Mouse (Mus musculus) CH12.LX (cell line): ENCODE data around the gene Ush2a. TPM values are rescaled to one million over a fixed set of nuclear protein-coding genes. Genes with fewer than 3 reads are reported as not detected.

ENCODE experiments used
- DNase-seq: peaks from one replicate; pipeline ENCODE4 v3.0.0-alpha.2; 2013; ENCODE audit errors: extremely low read depth
- H3K27ac ChIP-seq: 2 replicates; pipeline ENCODE4 v1.5.1; 2012; ENCODE audit warnings: low read depth, mild to moderate bottlenecking, control low read depth, moderate library complexity; ENCODE audit not compliant: insufficient read depth
- H3K27me3 ChIP-seq: replicated peaks from 2 replicates; pipeline ENCODE3; 2012; ENCODE audit warnings: inconsistent platforms
- H3K36me3 ChIP-seq, 2 experiments: replicated peaks in 1 of 2; 2 replicates each; pipeline versions ENCODE3 to v1.6.1; 2012; ENCODE audit warnings: inconsistent platforms in 1 of 2, low read length in 1 of 2, mild to moderate bottlenecking in 1 of 2, mixed read lengths in 1 of 2, moderate library complexity in 1 of 2; ENCODE audit not compliant: control insufficient read depth in 1 of 2, insufficient read depth in 1 of 2
- H3K4me1 ChIP-seq, 2 experiments: 2 replicates each; pipeline ENCODE4 v1.6.1; 2012; ENCODE audit warnings: inconsistent platforms in 1 of 2, moderate library complexity in 1 of 2; ENCODE audit not compliant: insufficient read depth in 2 of 2, control insufficient read depth in 1 of 2
- H3K4me2 ChIP-seq: 2 replicates; pipeline ENCODE4 v1.6.1; 2012; ENCODE audit warnings: low read depth, mild to moderate bottlenecking, control low read depth; ENCODE audit not compliant: poor library complexity, insufficient read depth, severe bottlenecking
- H3K4me3 ChIP-seq, 3 experiments: fragments of 150-350 bp in 1 of 3; sonication (generic) in 1 of 3; replicated peaks in 1 of 3; 2 replicates each; pipeline versions ENCODE3 to v1.5.1; 2011 to 2012; ENCODE audit warnings: low read depth in 2 of 3, low read length in 2 of 3, mild to moderate bottlenecking in 2 of 3, moderate library complexity in 2 of 3, control low read depth in 1 of 3, improper control_type of control experiment in 1 of 3, inconsistent platforms in 1 of 3, mixed read lengths in 1 of 3; ENCODE audit not compliant: poor library complexity in 1 of 3
- H3K79me2 ChIP-seq: replicated peaks from 2 replicates; pipeline ENCODE4 v1.6.1; 2012; ENCODE audit warnings: mild to moderate bottlenecking, moderate library complexity; ENCODE audit not compliant: control insufficient read depth, poor library complexity, insufficient read depth, severe bottlenecking; ENCODE audit errors: extremely low read depth
- H3K9ac ChIP-seq: 2 replicates; pipeline ENCODE4 v1.6.1; 2012; ENCODE audit warnings: low read depth, mild to moderate bottlenecking, control low read depth, moderate library complexity; ENCODE audit not compliant: insufficient read depth
- H3K9me3 ChIP-seq: replicated peaks from 2 replicates; pipeline ENCODE3; 2012; ENCODE audit warnings: low read length, inconsistent platforms, mixed read lengths
- CTCF ChIP-seq, 2 experiments: IDR thresholded peaks in 1 of 2; conservative IDR thresholded peaks in 1 of 2; 2 replicates each; pipeline ENCODE4 v1.5.1; 2011 to 2012; ENCODE audit warnings: low read depth in 2 of 2, low read length in 2 of 2, improper control_type of control experiment in 1 of 2, inconsistent platforms in 1 of 2, mild to moderate bottlenecking in 1 of 2, moderate library complexity in 1 of 2
- EP300 ChIP-seq: IDR thresholded peaks from 2 replicates; pipeline ENCODE4 v1.6.1; 2011; ENCODE audit warnings: low read length, improper control_type of control experiment
- JUND ChIP-seq: conservative IDR thresholded peaks from 2 replicates; pipeline ENCODE4 v1.6.1; 2011; ENCODE audit warnings: low read depth, low read length, improper control_type of control experiment
- MAX ChIP-seq: IDR thresholded peaks from 2 replicates; pipeline ENCODE4 v1.6.1; 2011; ENCODE audit warnings: low read length, improper control_type of control experiment
- MAZ ChIP-seq: IDR thresholded peaks from 2 replicates; pipeline ENCODE4 v1.6.1; 2012; ENCODE audit warnings: low read depth, mild to moderate bottlenecking, inconsistent platforms, low read length, improper control_type of control experiment, moderate library complexity
- MXI1 ChIP-seq: IDR thresholded peaks from 2 replicates; pipeline ENCODE4 v1.6.1; 2011; ENCODE audit warnings: mild to moderate bottlenecking, low read depth, low read length, improper control_type of control experiment
- SMC3 ChIP-seq: IDR thresholded peaks from 2 replicates; pipeline ENCODE4 v1.6.1; 2011; ENCODE audit warnings: low read depth, low read length, improper control_type of control experiment
- USF1 ChIP-seq: IDR thresholded peaks from 2 replicates; pipeline ENCODE4 v1.6.1; 2014; ENCODE audit warnings: low read depth, mild to moderate bottlenecking, inconsistent platforms, low read length, improper control_type of control experiment
- ZC3H11A ChIP-seq: IDR thresholded peaks from 2 replicates; pipeline ENCODE4 v1.6.1; 2012; ENCODE audit warnings: low read depth, mild to moderate bottlenecking, inconsistent platforms, low read length, improper control_type of control experiment
- dilution Hi-C: fragments of 300-500 bp; cut with MboI; formaldehyde crosslinking; loops from 2 replicates; pipeline ENCODE4 v1.14.3; 2020; ENCODE audit warnings: low sequenced_read_pairs; ENCODE audit not compliant: extremely low pct_unique_long_range_greater_than_20kb, extremely low pct_ligation_motif_present
- in situ Hi-C: fragments of 300-500 bp; cut with MboI; formaldehyde crosslinking; loops from 3 replicates; pipeline ENCODE4 v1.14.3; 2019; ENCODE audit warnings: low sequenced_read_pairs, low pct_ligation_motif_present, low pct_unique_long_range_greater_than_20kb, mixed read lengths
- polyA plus RNA-seq: library from polyadenylated mRNA; unstranded; fragments of >175 nt; gene quantifications from 2 replicates; pipeline ENCODE4 v1.2.1, GENCODE M21; 2012; ENCODE audit warnings: low read depth; ENCODE audit not compliant: insufficient read length
- total RNA-seq, 2 experiments: library from RNA; depleted of rRNA; stranded (reverse); fragments of 300-350 nt in 1 of 2; fragments of >200 nt in 1 of 2; gene quantifications; 2 replicates each; pipeline ENCODE4 v1.2.3; 2012 to 2014

Gene Ush2a
- total and polyA plus RNA-seq, 3 experiments = not detected

DNA sequence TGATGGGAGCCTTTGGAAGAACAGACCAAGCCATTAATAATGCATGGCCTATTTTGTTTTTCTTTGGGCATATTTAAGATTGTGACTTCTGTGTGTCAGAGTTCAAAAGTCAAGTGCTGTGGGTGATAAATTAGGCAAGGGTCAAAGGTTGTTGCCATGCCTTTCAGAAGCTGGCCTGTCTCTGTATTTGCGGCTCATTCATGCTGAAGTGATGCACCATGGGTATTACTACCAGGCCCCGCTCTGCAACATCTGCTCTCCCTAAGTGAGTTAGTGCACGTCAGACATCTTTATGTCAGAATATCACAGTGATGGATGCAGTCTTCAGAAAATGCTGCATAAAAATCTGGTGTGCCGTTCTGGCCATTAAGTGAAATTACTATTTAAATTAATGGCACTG is 544.0 kb downstream of the Ush2a start:
- no peaks in the 10 kb centered on the region for H3K4me1 ChIP-seq
- no peaks in the 10 kb centered on the region for H3K36me3 ChIP-seq
- in situ Hi-C loops (no loop called here), dilution Hi-C loops (no loop called here)
- peaks cover 60% of the 10 kb centered on the region for H3K9me3 ChIP-seq
- DNase-seq = no peak
- no peak overlapping the region for H3K4me2 ChIP-seq
- no peak overlapping the region for H3K4me3 ChIP-seq
- no peak overlapping the region for H3K27ac ChIP-seq
- no peaks in the 10 kb centered on the region for H3K27me3 ChIP-seq
- TF ChIP-seq MXI1 (no peak), JUND (no peak), ZC3H11A (no peak)
- no peak overlapping the region for H3K9ac ChIP-seq
- H3K79me2 ChIP-seq = no peaks in the 10 kb centered on the region

DNA sequence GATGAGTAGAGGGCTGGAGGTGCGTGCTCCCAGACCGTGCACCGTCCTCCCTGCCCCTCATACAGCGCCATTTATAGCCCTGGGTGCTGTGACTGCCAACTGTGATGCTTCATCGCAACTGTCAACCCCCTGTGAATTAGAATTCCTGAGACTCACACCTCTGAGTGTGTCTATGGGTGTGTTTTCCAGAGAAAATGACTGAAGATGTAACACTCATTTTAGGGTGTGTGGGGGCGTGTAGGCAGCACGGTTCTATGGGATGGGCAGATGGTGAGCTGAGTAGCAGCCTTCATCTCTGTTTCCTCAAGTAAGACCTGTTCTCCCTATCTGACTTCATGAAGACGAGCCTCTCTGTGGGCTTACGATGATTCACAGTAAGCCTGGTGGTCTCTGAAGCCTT is 548.8 kb downstream of the Ush2a start:
- H3K79me2 ChIP-seq = no peaks in the 10 kb centered on the region
- H3K27me3 ChIP-seq = no peaks in the 10 kb centered on the region
- no peak overlapping the region for H3K4me3 ChIP-seq
- H3K36me3 ChIP-seq = no peaks in the 10 kb centered on the region
- H3K9ac ChIP-seq = no peak overlapping the region
- TF ChIP-seq JUND = no peak
- TF ChIP-seq MAX = no peak
- TF ChIP-seq MAZ = no peak
- TF ChIP-seq, all 38 proteins: peak for 0
- in situ Hi-C loops (no loop called here), dilution Hi-C loops (no loop called here)
- Histone ChIP-seq H3K9me3 (peaks cover 64% of the 10 kb centered on the region), H3K27ac (no peak overlapping the region), H3K4me2 (no peak overlapping the region), H3K4me1 (no peaks in the 10 kb centered on the region)
- DNase-seq = no peak

DNA sequence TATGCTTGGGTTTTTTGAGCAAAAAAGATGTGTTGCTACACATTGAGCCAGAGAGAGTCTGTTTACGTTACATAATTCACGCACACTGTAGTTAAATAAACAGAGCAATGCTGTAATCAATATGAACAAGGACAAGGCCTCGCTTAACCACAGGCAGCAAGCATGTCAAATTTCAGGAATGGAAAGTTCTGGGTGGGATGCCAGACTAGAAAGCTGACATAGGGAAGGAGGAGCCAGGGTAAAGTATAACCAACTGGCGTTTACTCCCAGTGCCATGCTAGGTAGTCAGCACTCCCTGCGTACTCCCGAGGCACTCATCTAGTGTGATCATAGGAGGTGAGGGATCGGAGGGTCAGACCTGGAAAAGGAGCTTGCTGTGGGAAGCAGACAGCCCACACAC is 553.2 kb downstream of the Ush2a start:
- no peak for DNase-seq
- Histone ChIP-seq H3K9ac (no peak overlapping the region), H3K27me3 (no peaks in the 10 kb centered on the region), H3K4me1 (no peaks in the 10 kb centered on the region), H3K9me3 (peaks cover 41% of the 10 kb centered on the region), H3K4me2 (no peak overlapping the region), H3K4me3 (no peak overlapping the region), H3K36me3 (no peaks in the 10 kb centered on the region), H3K27ac (no peak overlapping the region), H3K79me2 (no peaks in the 10 kb centered on the region)
- TF ChIP-seq SMC3 (no peak), EP300 (no peak), CTCF (conservative IDR thresholded peaks at IDR 0.05 in 1 of 2, IDR thresholded peaks at IDR 0.05 in 1 of 2; ENCODE audit: low read depth in 2 of 2, low read length in 2 of 2) (no peak), MXI1 (no peak), USF1 (no peak)
- in situ Hi-C loops (no loop called here), dilution Hi-C loops (no loop called here)
